Mouse (Mus musculus) natural killer cell, adult 2 months (primary cell): ENCODE measurements at regions not wholly inside any gene's neighbourhood (a gene's known extent, or its start where the extent isn't known, plus 50 kb on each side); places are given as distances from the start of the nearest gene placed in this dataset.

ENCODE experiments used
- DNase-seq, 2 experiments: peaks; one replicate each; pipeline ENCODE4 v3.0.0; 2022; ENCODE audit warnings: low spot score in 2 of 2

GRCm38 (mm10) chr10:17261825-17262205, 461.2 kb upstream of the Cited2 start:
- DNase-seq: no peak

- no peak for DNase-seq
Measured at GRCm38 (mm10) chr10:17272646-17273045, 450.4 kb upstream of the Cited2 start.

GRCm38 (mm10) chr10:17273855-17274254, 449.2 kb upstream of the Cited2 start:
- no peak for DNase-seq

GRCm38 (mm10) chr10:17275214-17275613, 447.8 kb upstream of the Cited2 start:
- no peak for DNase-seq

GRCm38 (mm10) chr10:17277911-17278310, 445.1 kb upstream of the Cited2 start:
- no peak for DNase-seq

- no peak for DNase-seq
Measured at GRCm38 (mm10) chr10:17284858-17285257, 438.2 kb upstream of the Cited2 start.

- DNase-seq: no peak
Measured at GRCm38 (mm10) chr10:17287141-17287540, 435.9 kb upstream of the Cited2 start.

GRCm38 (mm10) chr10:17288231-17288630, 434.8 kb upstream of the Cited2 start:
- DNase-seq: no peak

GRCm38 (mm10) chr10:17292331-17292730, 430.7 kb upstream of the Cited2 start:
- no peak for DNase-seq

- no peak for DNase-seq
Measured at GRCm38 (mm10) chr10:17294440-17294839, 428.6 kb upstream of the Cited2 start.

GRCm38 (mm10) chr10:17295157-17295556, 427.9 kb upstream of the Cited2 start:
- no peak for DNase-seq

GRCm38 (mm10) chr10:17299600-17299999, 423.4 kb upstream of the Cited2 start:
- DNase-seq: no peak

GRCm38 (mm10) chr10:17326724-17327123, 396.3 kb upstream of the Cited2 start:
- DNase-seq: no peak

- no peak for DNase-seq
Measured at GRCm38 (mm10) chr10:17330904-17331606, 392.0 kb upstream of the Cited2 start.

- no peak for DNase-seq
Measured at GRCm38 (mm10) chr10:17331607-17332008, 391.4 kb upstream of the Cited2 start.

- no peak for DNase-seq
Measured at GRCm38 (mm10) chr10:17332025-17332767, 390.8 kb upstream of the Cited2 start.

- no peak for DNase-seq
Measured at GRCm38 (mm10) chr10:17332986-17333385, 390.0 kb upstream of the Cited2 start.

GRCm38 (mm10) chr10:17333676-17334075, 389.3 kb upstream of the Cited2 start:
- DNase-seq: no peak

- no peak for DNase-seq
Measured at GRCm38 (mm10) chr10:17337217-17337616, 385.8 kb upstream of the Cited2 start.

- DNase-seq: no peak
Measured at GRCm38 (mm10) chr10:17343829-17344228, 379.2 kb upstream of the Cited2 start.

GRCm38 (mm10) chr10:17352202-17352994, 370.6 kb upstream of the Cited2 start:
- DNase-seq: no peak

GRCm38 (mm10) chr10:17355476-17355875, 367.5 kb upstream of the Cited2 start:
- DNase-seq: no peak
